Mouse (Mus musculus): ENCODE measurements around the gene Gdf2. TPM values are rescaled to one million over a fixed set of nuclear protein-coding genes. Genes with fewer than 3 reads are reported as not detected.
A peak's percentile ranks its signal among the peaks of the same experiment; 100 is the strongest.

Gene Gdf2
- total RNA-seq, 2 experiments from 2014 or later, result 0.10 TPM; not detected in 1

- no peak for DNase-seq (ENCODE audit: low spot score in 2 of 2)
These were observed 12.9 kb downstream of the Gdf2 start, which contains the start of gene Rbp3 for GRCm38 (mm10) chr14:33953761-33954160. Gene Rbp3, plus strand, starts transcription at chr14:33954003.

- no peak for DNase-seq (ENCODE audit: low spot score in 2 of 2)
These were observed 15.2 kb downstream of the Gdf2 start for GRCm38 (mm10) chr14:33956055-33956454.

GRCm38 (mm10) chr14:33958186-33958585 lies 17.3 kb downstream of the Gdf2 start:
- no peak for DNase-seq (ENCODE audit: low spot score in 2 of 2)

- DNase-seq (ENCODE audit: low spot score in 2 of 2), result no peak
These were observed 18.0 kb downstream of the Gdf2 start for GRCm38 (mm10) chr14:33958841-33959240.

- DNase-seq (ENCODE audit: low spot score in 2 of 2), result peak; percentile 43
These were observed 18.5 kb downstream of the Gdf2 start for GRCm38 (mm10) chr14:33959341-33959740.

GRCm38 (mm10) chr14:33965675-33966074 lies 24.8 kb downstream of the Gdf2 start:
- no peak for DNase-seq (ENCODE audit: low spot score in 2 of 2)

- DNase-seq (ENCODE audit: low spot score in 2 of 2), result no peak
These were observed 31.8 kb downstream of the Gdf2 start for GRCm38 (mm10) chr14:33972679-33973078.

GRCm38 (mm10) chr14:33974752-33975151 lies 33.9 kb downstream of the Gdf2 start:
- no peak for DNase-seq (ENCODE audit: low spot score in 2 of 2)

- no peak for DNase-seq (ENCODE audit: low spot score in 2 of 2)
These were observed 36.9 kb downstream of the Gdf2 start for GRCm38 (mm10) chr14:33977748-33978147.

- DNase-seq (ENCODE audit: low spot score in 2 of 2), result no peak
These were observed 37.8 kb downstream of the Gdf2 start, which contains the start of gene Zfp488 for GRCm38 (mm10) chr14:33978604-33979059. Gene Zfp488, minus strand, starts transcription at chr14:33978764.

GRCm38 (mm10) chr14:33989201-33989600 lies 48.4 kb downstream of the Gdf2 start:
- no peak for DNase-seq (ENCODE audit: low spot score in 2 of 2)

GRCm38 (mm10) chr14:33991971-33992370 lies 51.1 kb downstream of the Gdf2 start:
- peak in 1 of 2 experiments; percentile 11 for DNase-seq (ENCODE audit: low spot score in 2 of 2)

- DNase-seq (ENCODE audit: low spot score in 2 of 2), result peak in 1 of 2 experiments; percentile 5
These were observed 52.2 kb downstream of the Gdf2 start for GRCm38 (mm10) chr14:33993051-33993450.

GRCm38 (mm10) chr14:33993521-33994289 lies 52.9 kb downstream of the Gdf2 start:
- peak in 1 of 2 experiments; percentile 8 for DNase-seq (ENCODE audit: low spot score in 2 of 2)

Other genes with a start within 250 kb of the Gdf2 start
- gene Gdf10, start 17.5 kb upstream of the Gdf2 start, total RNA-seq (2021), result 10 to 100 TPM in 1 of 2 experiments, 1 to 10 TPM in 1; 7.2 to 10.6 TPM
- gene Rbp3, start 13.0 kb downstream of the Gdf2 start, total RNA-seq (2021), result not detected
- not detected for gene Zfp488, start 37.7 kb downstream of the Gdf2 start, total RNA-seq (2021)
- gene Gm30083, start 74.1 kb downstream of the Gdf2 start, total RNA-seq (2021), result not detected
- under 1 TPM; 0.26 to 0.40 TPM for gene Gm5460, start 75.7 kb downstream of the Gdf2 start, total RNA-seq (2021)
- gene Antxrl, start 111.7 kb downstream of the Gdf2 start, total RNA-seq (2021), result not detected
- gene Anxa8, start 144.9 kb downstream of the Gdf2 start, total RNA-seq (2021), result 1 to 10 TPM; 2.3 to 2.7 TPM
- gene A630023A22Rik, start 161.7 kb downstream of the Gdf2 start, total RNA-seq (2021), result not detected
- gene Npy4r, start 211.4 kb downstream of the Gdf2 start, total RNA-seq (2021), result under 1 TPM in 1 of 2 experiments, not detected in 1; 0.10 TPM

All from adrenal gland, adult 18-20 months (tissue).